Mouse (Mus musculus) thymus, postnatal 25 days (tissue): Measurements from ENCODE around the gene Camk1d.
"Not testable (repeated sequence)": the region's sequence is repeated elsewhere in the genome, so short reads cannot be mapped to it uniquely, and the experiment has no call there.

Experiments
- DNase-seq: peaks from one replicate; pipeline ENCODE4 v3.0.0; 2022

The Camk1d gene

GRCm38 (mm10) chr2:5392921-5393320 lies 321.4 kb downstream of the Camk1d start:
- DNase-seq: no peak

- DNase-seq: no peak
These were observed 321.8 kb downstream of the Camk1d start for GRCm38 (mm10) chr2:5392470-5392869.

- DNase-seq: no peak
These were observed 325.9 kb downstream of the Camk1d start for GRCm38 (mm10) chr2:5388381-5388780.

GRCm38 (mm10) chr2:5381712-5382710 lies 332.3 kb downstream of the Camk1d start:
- DNase-seq: no peak

GRCm38 (mm10) chr2:5380973-5381372 lies 333.3 kb downstream of the Camk1d start:
- DNase-seq: no peak

- DNase-seq: not testable (repeated sequence)
These were observed 335.4 kb downstream of the Camk1d start for GRCm38 (mm10) chr2:5378922-5379321.

- DNase-seq: no peak
These were observed 336.1 kb downstream of the Camk1d start for GRCm38 (mm10) chr2:5378066-5378672.

GRCm38 (mm10) chr2:5372886-5373429 lies 341.4 kb downstream of the Camk1d start:
- DNase-seq: no peak

- no peak for DNase-seq
These were observed 343.0 kb downstream of the Camk1d start for GRCm38 (mm10) chr2:5371316-5371715.

- DNase-seq: no peak
These were observed 343.7 kb downstream of the Camk1d start for GRCm38 (mm10) chr2:5370591-5370990.

GRCm38 (mm10) chr2:5363836-5364235 lies 350.5 kb downstream of the Camk1d start:
- no peak for DNase-seq

GRCm38 (mm10) chr2:5358049-5358448 lies 356.3 kb downstream of the Camk1d start:
- DNase-seq: no peak

- no peak for DNase-seq
These were observed 357.3 kb downstream of the Camk1d start for GRCm38 (mm10) chr2:5357056-5357455.

GRCm38 (mm10) chr2:5352821-5353522 lies 361.3 kb downstream of the Camk1d start:
- DNase-seq: no peak

GRCm38 (mm10) chr2:5345344-5345743 lies 369.0 kb downstream of the Camk1d start:
- DNase-seq: no peak

- no peak for DNase-seq
These were observed 386.6 kb downstream of the Camk1d start for GRCm38 (mm10) chr2:5327533-5328250.

GRCm38 (mm10) chr2:5324806-5325205 lies 389.5 kb downstream of the Camk1d start:
- DNase-seq: no peak

GRCm38 (mm10) chr2:5321660-5322295 lies 392.5 kb downstream of the Camk1d start:
- no peak for DNase-seq

- no peak for DNase-seq
These were observed 395.2 kb downstream of the Camk1d start for GRCm38 (mm10) chr2:5319138-5319537.

- DNase-seq: no peak
These were observed 397.6 kb downstream of the Camk1d start for GRCm38 (mm10) chr2:5316763-5317162.

GRCm38 (mm10) chr2:5316217-5316616 lies 398.1 kb downstream of the Camk1d start:
- no peak for DNase-seq

- no peak for DNase-seq
These were observed 399.0 kb downstream of the Camk1d start for GRCm38 (mm10) chr2:5315291-5315828.
